Mouse (Mus musculus): ENCODE results near the gene 9430038I01Rik.
"Not testable (repeated sequence)": the region's sequence is repeated elsewhere in the genome, so short reads cannot be mapped to it uniquely, and the experiment has no call there.

The 9430038I01Rik gene

GRCm38 (mm10) chr7:137410337-137411197 lies at the start of gene 9430038I01Rik:
Gene 9430038I01Rik (minus strand): TSS chr7:137410762.
- DNase-seq (ENCODE audit: low spot score in 2 of 2), result peak; percentile 96 to 97

GRCm38 (mm10) chr7:137445321-137445720 lies 34.8 kb upstream of the 9430038I01Rik start:
- DNase-seq (ENCODE audit: low spot score in 2 of 2), result no peak

GRCm38 (mm10) chr7:137442951-137443350 lies 32.4 kb upstream of the 9430038I01Rik start:
- no peak for DNase-seq (ENCODE audit: low spot score in 2 of 2)

GRCm38 (mm10) chr7:137438962-137439361 lies 28.4 kb upstream of the 9430038I01Rik start:
- DNase-seq (ENCODE audit: low spot score in 2 of 2), result not testable (repeated sequence)

- no peak for DNase-seq (ENCODE audit: low spot score in 2 of 2)
These were observed 27.6 kb upstream of the 9430038I01Rik start for GRCm38 (mm10) chr7:137438179-137438550.

GRCm38 (mm10) chr7:137437440-137438178 lies 27.0 kb upstream of the 9430038I01Rik start, which contains the start of gene Glrx3:
Gene Glrx3 (plus strand): TSS chr7:137437614.
- peak; percentile 96 to 97 for DNase-seq (ENCODE audit: low spot score in 2 of 2)

- no peak for DNase-seq (ENCODE audit: low spot score in 2 of 2)
These were observed 26.3 kb upstream of the 9430038I01Rik start for GRCm38 (mm10) chr7:137436901-137437300.

- no peak for DNase-seq (ENCODE audit: low spot score in 2 of 2)
These were observed 21.4 kb upstream of the 9430038I01Rik start for GRCm38 (mm10) chr7:137431769-137432603.

GRCm38 (mm10) chr7:137426693-137427092 lies 16.1 kb upstream of the 9430038I01Rik start:
- no peak for DNase-seq (ENCODE audit: low spot score in 2 of 2)

- DNase-seq (ENCODE audit: low spot score in 2 of 2), result no peak
These were observed 10.7 kb upstream of the 9430038I01Rik start for GRCm38 (mm10) chr7:137421236-137421635.

- DNase-seq (ENCODE audit: low spot score in 2 of 2), result no peak
These were observed 10.0 kb upstream of the 9430038I01Rik start for GRCm38 (mm10) chr7:137420550-137420949.

GRCm38 (mm10) chr7:137414710-137415109 lies 4.1 kb upstream of the 9430038I01Rik start:
- no peak for DNase-seq (ENCODE audit: low spot score in 2 of 2)

GRCm38 (mm10) chr7:137407428-137408058 lies 3.0 kb downstream of the 9430038I01Rik start:
- no peak for DNase-seq (ENCODE audit: low spot score in 2 of 2)

GRCm38 (mm10) chr7:137404146-137404545 lies 6.4 kb downstream of the 9430038I01Rik start:
- no peak for DNase-seq (ENCODE audit: low spot score in 2 of 2)

- no peak for DNase-seq (ENCODE audit: low spot score in 2 of 2)
These were observed 11.6 kb downstream of the 9430038I01Rik start for GRCm38 (mm10) chr7:137398973-137399372.

GRCm38 (mm10) chr7:137397361-137397910 lies 13.1 kb downstream of the 9430038I01Rik start:
- no peak for DNase-seq (ENCODE audit: low spot score in 2 of 2)

- no peak for DNase-seq (ENCODE audit: low spot score in 2 of 2)
These were observed 15.1 kb downstream of the 9430038I01Rik start for GRCm38 (mm10) chr7:137395421-137395820.

- no peak for DNase-seq (ENCODE audit: low spot score in 2 of 2)
These were observed 22.7 kb downstream of the 9430038I01Rik start for GRCm38 (mm10) chr7:137387863-137388262.

- DNase-seq (ENCODE audit: low spot score in 2 of 2), result no peak
These were observed 35.6 kb downstream of the 9430038I01Rik start for GRCm38 (mm10) chr7:137374996-137375395.

- DNase-seq (ENCODE audit: low spot score in 2 of 2), result no peak
These were observed 38.8 kb downstream of the 9430038I01Rik start for GRCm38 (mm10) chr7:137371770-137372169.

- DNase-seq (ENCODE audit: low spot score in 2 of 2), result no peak
These were observed 40.4 kb downstream of the 9430038I01Rik start for GRCm38 (mm10) chr7:137370175-137370574.

All from urinary bladder, postnatal 36 days (tissue).